Mouse (Mus musculus): ENCODE measurements around the gene Sos1. TPM values are rescaled to one million over a fixed set of nuclear protein-coding genes. Genes with fewer than 3 reads are reported as not detected.
"Not testable (repeated sequence)": the region's sequence is repeated elsewhere in the genome, so short reads cannot be mapped to it uniquely, and the experiment has no call there.

Sos1 gene
- total RNA-seq, 2 experiments from 2014 or later = 10.6 to 13.4 TPM

DNA sequence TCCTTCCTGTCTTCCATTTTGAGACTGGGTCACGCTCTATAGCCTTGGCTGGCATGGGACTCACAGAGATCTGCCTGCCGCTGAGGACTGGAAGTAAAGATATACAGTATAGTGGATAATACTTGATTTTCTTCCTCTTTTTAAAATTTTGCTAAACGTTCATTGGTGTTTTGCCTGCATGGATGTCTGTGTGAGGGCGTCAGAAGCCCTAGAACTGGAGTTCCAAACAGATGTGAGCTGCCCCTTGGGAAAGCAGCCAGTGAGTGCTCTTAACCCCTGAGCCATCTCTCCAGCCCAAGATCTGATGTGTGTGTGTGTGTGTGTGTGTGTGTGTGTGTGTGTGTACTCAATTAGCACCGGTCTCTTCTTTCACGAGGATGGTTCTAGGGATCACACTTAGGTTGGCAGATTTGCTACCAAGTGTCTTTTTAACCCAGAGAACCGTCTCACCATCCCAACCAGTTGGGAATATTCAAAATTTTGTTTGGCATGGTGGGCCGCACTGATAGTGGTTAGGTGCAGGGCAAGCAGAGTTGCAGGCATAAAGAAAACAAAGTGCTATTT lies 16.4 kb upstream of the Sos1 start:
- intact Hi-C loops (cut with DNase I) = no loop called here
- no peak for DNase-seq

DNA sequence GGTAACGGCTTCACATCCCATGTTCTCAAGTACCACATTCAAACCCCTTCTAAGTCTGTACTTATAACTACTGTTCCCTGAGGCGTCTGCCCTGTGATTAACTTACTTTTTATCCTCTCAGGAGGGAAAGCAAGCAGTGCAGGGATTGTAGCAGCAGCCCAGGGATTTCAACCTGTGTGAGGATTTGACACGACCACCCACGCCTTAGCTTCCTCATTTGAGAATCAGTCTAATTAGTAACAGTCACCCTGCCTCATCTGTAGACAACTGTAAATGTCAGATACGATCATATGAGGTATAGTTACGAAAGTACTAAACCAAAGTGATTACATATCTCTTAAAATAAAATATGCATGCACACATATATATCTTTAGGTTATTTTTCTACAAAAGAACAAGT lies 15.9 kb upstream of the Sos1 start:
- no peak for DNase-seq
- intact Hi-C loops (cut with DNase I) = no loop called here

DNA sequence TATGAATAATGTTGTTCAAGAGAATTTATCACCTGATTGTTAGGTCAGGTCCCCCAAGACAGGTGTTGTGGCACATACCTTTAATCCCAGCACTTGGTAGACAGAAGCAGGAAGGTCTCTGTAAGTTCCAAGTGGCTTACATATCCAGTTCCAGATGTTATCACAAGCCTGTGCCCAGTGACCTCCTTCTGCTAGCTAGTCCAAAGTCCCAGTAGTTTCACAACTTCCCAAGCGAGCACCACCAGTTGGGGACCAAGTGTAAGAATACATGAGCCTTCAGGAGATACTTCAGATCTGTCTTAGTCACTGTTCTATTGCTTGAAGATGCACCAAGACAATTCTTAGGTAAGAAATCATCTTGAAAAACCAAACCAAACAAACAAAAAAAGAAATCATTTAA lies 13.6 kb upstream of the Sos1 start:
- no peak for DNase-seq
- intact Hi-C loops (cut with DNase I) = no loop called here

DNA sequence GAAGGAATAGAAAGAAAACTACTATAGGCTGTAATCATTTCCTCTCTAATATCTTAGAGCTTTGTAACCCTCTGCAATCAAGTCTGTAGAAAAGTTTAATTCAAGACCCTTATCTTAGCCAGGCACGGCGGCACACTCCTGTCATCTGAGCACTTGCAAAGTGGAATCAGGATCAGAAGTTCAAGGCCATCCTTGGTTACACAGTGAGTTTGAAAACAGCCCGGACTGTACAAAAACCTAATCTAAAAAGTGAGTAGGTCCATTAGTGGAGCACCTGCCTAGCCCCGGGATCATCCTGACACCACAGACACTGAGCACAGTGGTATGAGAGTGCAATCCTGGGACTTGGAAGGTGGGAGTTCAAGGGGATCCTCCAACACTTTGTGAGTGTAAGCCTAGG lies 12.6 kb upstream of the Sos1 start:
- intact Hi-C loops (cut with DNase I) = no loop called here
- no peak for DNase-seq

DNA sequence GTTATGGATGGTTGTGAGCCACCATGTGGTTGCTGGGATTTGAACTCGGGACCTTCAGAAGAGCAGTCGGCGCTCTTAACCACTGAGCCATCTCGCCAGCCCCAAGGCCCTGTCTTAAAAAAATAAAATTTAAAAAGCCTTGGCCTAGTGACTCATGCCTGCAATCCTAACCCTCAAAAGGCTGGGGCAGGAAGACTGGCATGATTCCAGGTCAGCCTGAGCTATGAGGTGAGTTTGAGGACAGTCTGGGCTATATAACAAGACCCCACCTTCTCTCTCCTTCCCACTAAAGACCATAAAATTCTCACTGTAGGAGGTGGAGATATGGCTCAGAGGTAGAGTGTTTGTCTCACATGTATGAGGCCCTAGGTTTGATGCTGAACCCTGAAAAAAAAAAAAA lies 12.0 kb upstream of the Sos1 start:
- DNase-seq = no peak
- intact Hi-C loops (cut with DNase I) = no loop called here

DNA sequence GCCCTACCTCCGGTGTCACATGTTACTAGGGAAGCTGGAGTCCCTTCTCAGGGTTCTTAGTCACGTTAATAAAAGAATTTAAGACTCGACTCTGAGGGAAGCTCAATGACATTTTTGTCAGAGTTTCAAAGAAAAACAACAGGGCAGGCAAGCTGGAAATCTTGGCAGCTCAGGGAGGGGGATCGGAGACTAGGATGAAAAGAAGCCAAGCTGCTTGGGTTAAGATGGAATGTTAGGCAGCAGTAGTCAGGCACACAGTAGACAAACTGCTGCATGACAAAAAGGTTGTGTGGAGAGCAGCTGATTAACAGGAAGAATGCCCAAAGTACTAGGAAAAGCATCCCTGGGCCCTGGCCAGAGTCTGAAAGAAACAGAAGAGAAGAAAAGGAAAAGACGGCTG lies 9.9 kb upstream of the Sos1 start:
- DNase-seq = no peak
- intact Hi-C loops (cut with DNase I) = no loop called here

DNA sequence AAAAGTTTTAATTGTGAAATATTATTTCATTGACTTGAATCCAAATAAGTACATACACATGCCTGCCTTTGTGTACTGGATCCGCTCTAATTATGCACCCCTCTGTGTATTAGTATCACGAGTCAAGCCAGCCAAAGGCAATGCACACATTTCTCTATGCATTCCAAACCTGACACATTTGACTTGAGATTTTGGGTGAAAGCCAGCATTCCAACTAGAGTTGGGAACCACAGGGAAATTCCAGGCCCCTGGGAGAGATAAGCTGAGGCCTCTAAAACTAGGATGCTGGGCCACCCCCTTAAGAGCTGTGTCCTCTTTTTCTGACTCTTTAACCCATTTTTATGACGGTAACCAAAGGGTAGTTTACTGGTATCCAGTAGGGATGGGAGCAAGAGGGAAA lies 8.7 kb upstream of the Sos1 start:
- DNase-seq = no peak
- intact Hi-C loops (cut with DNase I) = loop anchor here (10.0 kb wide), 1 partner anchor 236 kb away; the partner anchor contains the start of gene Map4k3

DNA sequence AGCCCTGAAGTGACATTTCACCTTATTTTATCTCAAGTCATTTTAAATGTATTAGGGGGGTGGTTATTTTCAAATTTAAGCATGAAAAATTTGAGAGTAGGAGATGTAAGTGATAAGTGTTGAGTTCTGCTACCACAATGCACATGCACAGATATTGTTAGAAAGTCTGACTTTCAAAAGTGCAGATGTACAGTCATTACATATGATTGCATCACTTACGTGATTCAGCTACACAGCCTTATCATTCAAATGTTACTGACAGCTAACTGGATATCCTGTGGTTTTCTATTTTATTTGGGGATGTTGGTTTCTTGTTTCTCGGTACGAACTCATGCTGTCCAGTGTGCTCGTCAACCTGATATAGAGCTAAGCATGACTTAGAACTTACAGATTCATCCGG lies 4.9 kb upstream of the Sos1 start:
- intact Hi-C loops (cut with DNase I) = loop anchor here (10.0 kb wide), 1 partner anchor 240 kb away; the partner anchor contains the start of gene Map4k3
- no peak for DNase-seq

DNA sequence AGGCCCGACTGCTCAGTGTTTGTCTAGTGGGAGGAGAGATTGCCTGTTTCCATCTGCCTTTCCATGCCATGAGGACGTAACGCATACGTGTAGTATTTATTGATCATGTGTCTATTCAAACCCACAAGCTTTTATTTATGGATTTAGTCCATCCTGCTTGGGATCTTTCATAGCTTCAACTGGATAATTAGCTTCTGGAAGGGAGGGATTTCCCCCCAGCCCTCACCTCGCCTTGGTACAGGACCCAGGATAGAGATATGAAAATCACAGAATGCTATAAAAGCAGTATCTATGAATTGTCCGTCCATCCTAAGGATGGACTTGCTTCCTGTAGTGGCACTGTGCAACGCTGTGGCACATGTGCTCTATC lies 587 bp upstream of the Sos1 start:
- intact Hi-C loops (cut with DNase I) = loop anchor here (5.0 to 10.0 kb wide), 3 partner anchors 109 to 274 kb away; partner anchors contain the start of genes Gm10190, Map4k3, Srsf7 and Ttc39d
- DNase-seq = no peak

DNA sequence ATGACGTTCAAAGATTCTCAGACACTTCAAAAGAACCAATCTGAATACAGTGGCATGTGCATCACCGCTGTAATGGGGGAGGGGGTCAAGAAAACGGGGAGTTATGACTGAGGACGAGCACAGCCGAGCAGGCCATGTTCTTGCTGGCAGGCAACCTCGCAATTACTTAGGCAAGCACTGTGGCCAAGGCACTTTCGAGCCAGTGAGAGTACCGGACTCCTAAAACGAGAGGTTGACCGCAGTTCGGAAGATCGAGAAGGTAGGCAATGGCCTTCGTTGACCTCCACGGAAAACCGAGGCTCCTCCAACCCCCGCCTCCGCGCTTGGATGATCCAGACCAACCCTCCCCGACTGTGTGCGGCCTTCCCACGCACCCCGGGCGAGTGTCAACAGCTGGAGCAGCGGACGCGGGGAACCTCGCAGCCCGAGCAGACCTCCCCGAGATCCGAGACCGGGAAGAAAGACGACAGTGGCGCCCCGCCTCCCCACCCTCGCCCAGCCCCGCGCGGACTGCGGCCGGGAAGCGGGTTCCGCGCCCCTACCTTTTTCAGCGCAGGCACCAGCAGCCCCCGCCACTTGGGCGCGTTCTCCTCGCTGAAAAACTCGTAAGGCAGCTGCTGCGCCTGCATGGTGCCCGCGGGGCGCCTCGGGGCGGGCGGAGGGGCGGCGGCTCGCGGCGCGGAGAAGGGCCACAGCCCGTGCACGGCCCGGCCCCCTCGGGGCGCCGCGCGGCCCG lies 790 bp downstream of the Sos1 start:
- peak; percentile 57 to 71 for DNase-seq
- intact Hi-C loops (cut with DNase I) = loop anchor here (2.0 to 10.0 kb wide), 4 partner anchors 15 to 272 kb away; partner anchors contain the start of genes Gm10190, Map4k3, Srsf7 and Ttc39d

DNA sequence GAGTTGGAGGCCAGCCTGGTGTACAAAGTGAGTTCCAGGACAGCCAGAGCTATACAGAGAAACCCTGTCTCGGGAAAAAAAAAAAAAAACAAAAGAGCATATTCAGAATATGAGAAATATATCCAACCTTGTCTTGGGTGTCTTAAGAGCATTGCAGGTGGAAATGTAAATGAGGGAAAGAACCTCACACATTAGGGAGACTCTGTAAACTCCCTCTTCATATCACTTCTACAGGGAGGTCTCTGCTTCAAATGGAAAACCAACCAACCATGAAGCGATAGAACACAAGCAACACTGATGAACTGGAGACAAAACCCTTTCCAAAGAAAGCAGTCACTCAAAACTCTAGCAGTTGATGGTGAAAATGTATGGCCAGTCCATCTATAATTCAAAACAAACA lies 2.6 kb downstream of the Sos1 start:
- DNase-seq = no peak
- intact Hi-C loops (cut with DNase I) = loop anchor here (2.0 kb wide), 1 partner anchor 13 kb away; no protein-coding TSS in a partner anchor

DNA sequence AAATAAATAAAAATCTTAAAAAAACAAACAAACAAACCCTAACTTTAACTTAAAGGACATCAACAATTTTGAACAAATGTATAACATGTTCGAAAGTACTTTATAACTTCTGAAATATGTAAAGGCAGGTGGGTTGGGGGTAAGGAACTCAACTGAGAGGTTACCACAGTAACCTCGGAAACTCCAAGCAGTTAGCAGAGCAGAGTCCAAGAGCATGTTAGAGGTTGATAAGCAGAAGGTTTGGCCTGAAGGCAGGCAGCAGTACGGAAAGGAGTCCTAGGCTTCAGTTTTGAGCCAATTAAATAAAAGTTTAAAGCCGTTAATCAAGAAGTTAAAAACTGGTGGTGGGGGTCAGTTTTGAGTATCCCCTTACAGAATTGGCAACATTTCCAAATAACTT lies 3.8 kb downstream of the Sos1 start:
- DNase-seq = no peak
- intact Hi-C loops (cut with DNase I) = no loop called here

DNA sequence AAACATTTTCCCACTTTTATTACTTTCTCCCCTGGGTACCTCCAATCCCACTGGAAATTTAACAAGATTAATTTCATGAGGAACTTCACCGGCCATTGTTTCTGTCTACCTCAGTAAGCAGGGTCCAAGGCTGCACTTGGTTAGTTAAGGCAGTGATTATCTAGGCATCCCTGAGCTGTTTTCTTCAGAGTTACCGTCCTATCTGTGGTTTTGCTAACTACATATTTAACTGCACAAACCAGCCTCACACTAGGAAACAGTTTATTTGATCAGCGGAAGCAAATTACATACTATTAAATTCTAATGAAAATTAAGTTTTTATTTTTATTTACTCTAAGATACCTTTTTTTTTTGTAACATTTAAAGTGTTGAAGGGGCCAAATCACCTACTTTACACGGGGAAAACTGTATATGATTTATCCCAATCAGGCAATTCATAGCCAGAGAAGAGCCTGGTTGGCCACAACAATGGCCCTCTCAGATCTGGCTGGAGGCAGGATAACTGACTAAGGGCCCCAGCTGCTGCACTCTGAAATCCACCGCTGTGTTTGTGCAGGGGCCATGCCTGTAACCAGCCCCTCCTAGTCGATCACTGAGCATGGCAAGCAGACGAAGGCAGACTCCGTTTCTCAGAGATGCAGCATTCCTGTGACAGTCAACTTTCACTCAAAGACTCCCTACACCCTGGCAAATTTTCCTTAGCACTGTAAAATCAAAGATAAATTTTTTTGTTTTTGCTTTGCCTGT lies 9.0 kb downstream of the Sos1 start:
- DNase-seq = no peak
- intact Hi-C loops (cut with DNase I) = no loop called here

DNA sequence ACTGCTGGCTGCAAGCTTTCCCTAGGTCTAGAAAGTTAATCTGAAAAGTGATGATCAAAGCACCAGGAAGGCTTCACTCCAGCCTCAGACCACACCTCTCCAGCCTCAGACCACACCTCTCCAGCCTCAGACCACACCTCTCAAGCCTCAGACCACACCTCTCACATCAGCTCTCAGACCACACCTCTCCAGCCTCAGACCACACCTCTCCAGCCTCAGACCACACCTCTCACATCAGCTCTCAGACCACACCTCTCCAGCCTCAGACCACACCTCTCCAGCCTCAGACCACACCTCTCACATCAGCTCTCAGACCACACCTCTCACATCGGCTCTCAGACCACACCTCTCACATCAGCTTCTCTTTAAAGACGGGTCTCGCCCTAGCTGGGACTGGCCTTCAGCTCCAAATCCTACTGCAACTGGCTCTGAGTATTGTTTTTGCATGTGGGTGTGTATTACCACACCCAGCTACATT lies 11.8 kb downstream of the Sos1 start:
- peak in 1 of 2 experiments; percentile 6 for DNase-seq
- intact Hi-C loops (cut with DNase I) = not testable (repeated sequence)

DNA sequence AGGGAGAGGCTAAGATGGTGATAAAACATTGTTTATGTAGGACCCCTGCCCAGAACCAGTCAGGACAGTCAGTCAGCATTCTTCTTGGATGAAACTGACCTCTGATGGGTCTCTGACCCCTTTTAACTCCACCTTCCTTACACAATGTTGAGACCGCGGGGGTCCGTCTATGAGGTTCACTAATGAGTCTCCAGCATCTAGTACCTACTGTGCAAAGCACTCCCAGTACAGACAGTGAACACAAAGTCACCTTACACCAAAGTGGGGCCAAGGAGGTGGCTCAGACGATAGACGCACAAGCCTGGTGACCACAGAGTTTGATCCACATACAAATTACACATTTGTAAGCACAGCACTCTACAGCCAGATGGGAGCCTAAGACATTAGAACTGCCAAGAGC lies 20.0 kb downstream of the Sos1 start:
- no peak for DNase-seq
- intact Hi-C loops (cut with DNase I) = no loop called here

DNA sequence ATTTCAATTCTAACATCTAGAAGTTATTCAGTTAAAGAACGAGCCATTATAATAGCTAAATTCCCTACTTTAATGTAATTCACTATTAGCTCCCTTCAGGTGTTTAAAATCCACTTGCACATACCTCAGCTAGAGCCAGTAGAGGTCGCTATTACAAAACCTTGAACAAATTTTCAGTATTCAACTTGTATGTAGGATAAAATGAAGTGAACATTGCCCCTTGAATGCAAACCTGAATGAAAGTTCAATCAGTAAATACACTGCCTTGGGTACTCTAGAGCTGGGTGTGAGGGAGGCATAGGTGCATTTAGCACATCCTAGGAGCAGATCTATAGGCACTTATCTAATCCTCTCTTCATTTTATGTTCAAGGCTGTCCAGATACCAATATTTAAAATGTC lies 24.6 kb downstream of the Sos1 start:
- intact Hi-C loops (cut with DNase I) = loop anchor here (1.0 kb wide), 2 partner anchors 98 to 105 kb away; no protein-coding TSS in a partner anchor
- DNase-seq = no peak

DNA sequence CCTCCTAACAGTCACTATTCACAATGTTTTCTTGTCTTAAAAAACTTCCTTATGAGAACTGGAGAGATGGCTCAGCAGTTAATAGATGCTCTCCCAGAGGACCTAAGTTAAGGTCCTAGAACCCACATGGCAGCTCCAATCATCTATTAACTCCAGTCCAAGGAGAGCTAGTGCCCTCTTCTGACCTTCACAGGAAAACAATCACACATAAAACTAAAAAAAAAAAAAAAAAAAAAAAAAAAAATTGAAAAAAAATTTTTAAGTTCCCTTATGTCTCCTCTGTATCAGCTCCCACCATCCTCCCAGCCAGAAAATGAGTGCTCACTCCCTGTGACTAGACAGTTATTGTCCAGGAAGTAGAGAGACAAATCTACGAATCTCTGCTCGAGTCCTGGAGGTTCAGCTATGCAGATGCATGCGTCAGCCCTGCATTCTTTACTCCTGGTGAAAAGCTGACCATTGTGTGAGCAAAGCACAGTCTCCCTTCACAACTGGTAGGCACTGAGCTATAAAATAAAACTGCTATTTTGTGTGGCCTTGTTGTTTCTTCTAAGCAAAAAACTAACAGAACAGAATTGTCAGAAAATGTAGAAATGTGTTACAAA lies 29.7 kb downstream of the Sos1 start:
- intact Hi-C loops (cut with DNase I) = loop anchor here (5.0 kb wide), 1 partner anchor 38 kb away; no protein-coding TSS in a partner anchor
- no peak for DNase-seq

DNA sequence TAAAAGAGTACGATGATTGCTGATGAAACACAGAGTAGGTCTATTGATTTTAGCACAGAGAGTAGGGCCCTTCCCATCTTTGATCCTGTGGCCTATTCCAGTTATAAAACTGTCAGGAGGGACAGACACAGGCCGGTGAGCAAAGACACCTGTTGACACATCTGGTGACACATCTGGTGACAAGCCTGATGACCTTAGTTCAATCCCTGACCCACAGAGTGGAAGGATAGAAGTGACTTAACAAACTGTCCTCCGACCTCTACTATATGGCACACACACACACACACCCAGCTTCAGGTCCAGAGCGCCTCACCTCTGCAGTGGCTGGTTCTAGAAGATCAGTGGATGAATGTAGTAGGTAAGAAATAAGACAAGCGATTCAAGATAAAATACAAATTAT lies 33.8 kb downstream of the Sos1 start:
- intact Hi-C loops (cut with DNase I) = no loop called here

DNA sequence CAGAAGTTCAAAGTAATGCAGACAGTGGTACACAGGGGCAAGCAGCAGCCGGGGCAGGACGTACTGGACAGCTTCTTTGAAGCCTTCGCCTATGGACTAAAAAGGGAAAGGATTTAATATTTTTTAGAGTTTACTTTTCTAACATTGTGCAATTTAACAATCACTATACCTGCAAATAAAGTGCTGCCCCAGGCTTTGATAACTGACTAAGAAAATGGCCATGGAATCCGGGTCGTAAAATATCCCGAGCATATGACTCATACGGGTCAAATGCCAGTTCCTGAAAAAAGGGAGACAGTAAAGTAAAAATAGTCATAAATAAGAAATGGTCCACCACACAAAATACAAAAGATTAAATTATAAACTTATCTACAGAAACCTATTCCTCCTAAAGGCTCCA lies 34.8 kb downstream of the Sos1 start:
- intact Hi-C loops (cut with DNase I) = no loop called here
- DNase-seq = no peak

More for the DNA sequence above, 33.8 kb downstream of the Sos1 start:
- DNase-seq = no peak

DNA sequence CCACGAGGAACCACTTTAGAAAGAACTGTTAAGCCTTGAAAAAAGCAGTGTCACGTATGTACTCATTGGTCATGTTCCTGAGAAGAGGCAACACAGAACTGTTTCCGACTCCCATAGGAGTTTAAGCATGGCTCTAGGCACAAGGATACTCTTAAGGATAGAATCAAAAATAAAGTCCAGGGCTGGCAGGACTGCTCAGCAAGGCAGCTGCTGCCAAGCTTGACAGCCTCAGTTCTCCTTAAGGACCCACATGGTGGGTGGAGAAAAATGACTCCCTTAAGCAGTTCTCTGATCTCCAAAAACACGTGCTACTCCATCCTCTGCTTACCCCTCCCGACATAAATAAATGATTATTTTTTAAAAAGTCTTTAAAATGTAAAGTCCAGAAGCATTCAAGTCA lies 44.6 kb downstream of the Sos1 start:
- intact Hi-C loops (cut with DNase I) = no loop called here
- DNase-seq = no peak

DNA sequence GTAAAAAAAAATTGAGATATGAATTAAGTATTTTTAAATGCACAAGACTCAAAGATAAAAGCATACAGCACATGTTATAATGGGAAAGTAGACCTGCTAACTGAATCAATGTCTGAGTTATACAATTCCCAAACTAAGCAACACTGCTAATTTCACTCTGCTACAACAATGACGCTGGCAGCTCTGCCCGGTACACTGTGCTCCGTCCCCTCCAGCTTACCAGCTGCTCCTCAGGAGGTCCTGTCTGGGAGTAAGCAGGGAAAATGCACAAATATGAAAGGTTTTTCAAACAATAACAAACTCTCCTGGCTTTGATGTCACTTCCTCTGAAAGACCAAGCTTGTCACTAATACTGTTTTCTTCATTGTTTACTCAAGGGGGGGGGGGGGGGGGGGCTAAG lies 45.8 kb downstream of the Sos1 start:
- DNase-seq = no peak
- intact Hi-C loops (cut with DNase I) = no loop called here
